Mouse (Mus musculus) kidney, postnatal 10 days (tissue): ENCODE results near the gene Med19.
A peak's percentile ranks its signal among the peaks of the same experiment; 100 is the strongest.
"Not testable (repeated sequence)": the region's sequence is repeated elsewhere in the genome, so short reads cannot be mapped to it uniquely, and the experiment has no call there.

Experiments
- DNase-seq: peaks from one replicate; pipeline ENCODE4 v3.0.0; 2021; ENCODE audit warnings: mixed read lengths

Gene Med19

GRCm38 (mm10) chr2:84669828-84670568 is 8.2 kb upstream of the Med19 start:
- DNase-seq = peak; percentile 60

- DNase-seq = peak; percentile 92
Observed at GRCm38 (mm10) chr2:84670569-84670933, 7.7 kb upstream of the Med19 start, which contains the start of gene Selenoh. TSS of gene Selenoh (minus strand) at chr2:84670770.

- not testable (repeated sequence) for DNase-seq
Observed at GRCm38 (mm10) chr2:84671535-84671934, 6.7 kb upstream of the Med19 start.

GRCm38 (mm10) chr2:84677270-84677967 is 783 bp upstream of the Med19 start:
- DNase-seq = no peak

GRCm38 (mm10) chr2:84679016-84679415 is 814 bp downstream of the Med19 start, which contains the start of gene Tmx2:
TSS of gene Tmx2 (minus strand) at chr2:84679140.
- DNase-seq = no peak

- DNase-seq = no peak
Observed at GRCm38 (mm10) chr2:84682605-84683183, 4.5 kb downstream of the Med19 start.

- no peak for DNase-seq
Observed at GRCm38 (mm10) chr2:84688080-84688844, 10.1 kb downstream of the Med19 start.

GRCm38 (mm10) chr2:84690050-84690449 is 11.8 kb downstream of the Med19 start:
- no peak for DNase-seq

GRCm38 (mm10) chr2:84695007-84695695 is 16.9 kb downstream of the Med19 start:
- DNase-seq = no peak

GRCm38 (mm10) chr2:84703497-84703896 is 25.3 kb downstream of the Med19 start:
- no peak for DNase-seq

GRCm38 (mm10) chr2:84704329-84704728 is 26.1 kb downstream of the Med19 start:
- no peak for DNase-seq

GRCm38 (mm10) chr2:84705295-84705694 is 27.1 kb downstream of the Med19 start:
- no peak for DNase-seq

- DNase-seq = no peak
Observed at GRCm38 (mm10) chr2:84707523-84707922, 29.3 kb downstream of the Med19 start.

- no peak for DNase-seq
Observed at GRCm38 (mm10) chr2:84711898-84712297, 33.7 kb downstream of the Med19 start.

GRCm38 (mm10) chr2:84714422-84714810 is 36.2 kb downstream of the Med19 start:
- DNase-seq = no peak

- DNase-seq = peak; percentile 99
Observed at GRCm38 (mm10) chr2:84714811-84715561, 36.8 kb downstream of the Med19 start, which contains the start of gene Zdhhc5. TSS of gene Zdhhc5 (minus strand) at chr2:84715180.

GRCm38 (mm10) chr2:84715562-84716361 is 37.6 kb downstream of the Med19 start:
- peak; percentile 87 for DNase-seq

GRCm38 (mm10) chr2:84716423-84717355 is 38.5 kb downstream of the Med19 start:
- DNase-seq = no peak

GRCm38 (mm10) chr2:84717357-84717756 is 39.2 kb downstream of the Med19 start:
- DNase-seq = no peak

GRCm38 (mm10) chr2:84720718-84721117 is 42.5 kb downstream of the Med19 start:
- no peak for DNase-seq
